Mouse (Mus musculus): ENCODE measurements around the gene Trim63. TPM values are rescaled to one million over a fixed set of nuclear protein-coding genes. Genes with fewer than 3 reads are reported as not detected.

Trim63 gene
- total RNA-seq, 2 experiments from 2014 or later = 215 to 229 TPM

DNA sequence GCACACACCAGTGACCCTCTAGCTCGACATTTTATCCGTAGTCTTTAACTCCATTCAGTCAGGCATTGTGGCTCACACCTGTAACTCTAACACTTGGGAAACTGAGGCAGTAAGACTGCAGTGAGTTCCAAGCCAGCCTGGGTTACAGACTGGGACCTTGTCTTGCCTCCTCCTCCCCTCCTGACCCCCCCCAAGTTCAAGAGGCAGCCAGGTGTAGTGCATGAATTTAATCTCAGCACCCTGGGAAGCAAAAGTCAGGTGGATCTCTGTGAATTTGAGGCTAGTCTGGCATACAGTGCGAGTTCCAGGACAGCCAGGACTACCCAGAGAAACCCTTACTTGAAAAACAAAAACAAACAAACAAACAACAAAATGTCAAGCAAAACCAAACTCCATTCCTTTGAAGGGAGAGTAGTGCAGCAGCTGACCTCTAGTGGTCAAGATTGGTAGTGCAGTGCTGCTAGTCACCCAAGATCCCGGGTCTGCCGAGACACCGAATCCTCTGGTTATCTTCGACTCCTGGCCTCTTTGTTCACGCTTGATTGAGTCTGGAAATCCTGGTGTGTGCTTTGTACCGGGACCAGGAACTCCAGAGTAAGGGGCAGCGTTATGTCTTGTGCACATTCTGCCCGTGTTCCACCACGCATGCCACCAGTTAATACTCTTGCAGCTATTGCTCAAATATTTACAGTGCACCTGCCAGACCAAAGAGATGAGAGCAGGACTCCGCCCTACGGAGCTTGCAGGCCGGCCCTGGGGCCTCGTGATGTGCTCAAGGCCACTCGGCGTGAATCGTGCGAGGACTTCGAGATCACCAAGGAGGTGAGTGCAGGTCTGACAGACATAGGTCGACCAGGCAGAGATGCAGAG, 41.9 kb downstream of the Trim63 start:
- no peak for DNase-seq (ENCODE audit: low spot score)
- intact Hi-C loops (cut with DNase I) = loop anchor here (1.0 to 5.0 kb wide), 2 partner anchors 40 to 108 kb away; partner anchors contain the start of gene Trim63

DNA sequence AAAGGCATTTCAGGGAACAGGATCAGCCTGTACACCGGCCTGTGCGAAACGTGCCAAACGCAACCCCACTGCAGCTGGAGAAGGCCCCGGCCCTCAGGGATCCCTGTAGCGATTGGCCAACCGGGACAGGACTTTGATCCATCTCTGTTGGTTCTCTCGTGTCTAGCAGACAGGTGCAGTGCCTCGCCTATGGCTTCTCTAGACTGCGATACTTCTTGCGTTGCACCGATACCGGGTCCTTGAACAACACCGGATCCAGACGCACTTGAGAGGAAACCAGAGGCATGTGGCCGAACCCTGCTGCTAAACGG, 42.5 kb downstream of the Trim63 start:
- no peak for DNase-seq (ENCODE audit: low spot score)
- intact Hi-C loops (cut with DNase I) = loop anchor here (5.0 kb wide), 1 partner anchor 40 kb away; the partner anchor contains the start of gene Trim63

DNA sequence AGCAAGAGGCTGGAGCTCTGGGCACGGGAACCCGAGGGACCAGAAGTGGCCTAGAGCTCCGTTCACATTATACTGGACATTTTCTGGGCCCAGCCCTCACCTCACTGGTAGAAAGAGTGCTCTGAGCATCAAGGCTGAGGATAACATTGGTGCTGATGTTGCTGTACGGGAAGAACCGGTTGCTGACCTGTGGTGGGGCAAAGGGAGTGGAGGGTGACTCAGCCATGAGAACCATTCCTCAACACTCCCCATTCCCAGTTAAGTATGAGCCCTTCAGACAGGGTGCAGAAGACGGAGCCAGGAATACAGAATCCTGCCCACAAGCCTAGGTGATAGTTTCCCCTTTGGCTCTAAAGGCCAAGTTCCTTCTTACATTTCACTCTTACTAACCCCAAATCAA, 44.7 kb downstream of the Trim63 start:
- no peak for DNase-seq (ENCODE audit: low spot score)
- intact Hi-C loops (cut with DNase I) = loop anchor here (5.0 kb wide), 1 partner anchor 42 kb away; the partner anchor contains the start of gene Trim63

DNA sequence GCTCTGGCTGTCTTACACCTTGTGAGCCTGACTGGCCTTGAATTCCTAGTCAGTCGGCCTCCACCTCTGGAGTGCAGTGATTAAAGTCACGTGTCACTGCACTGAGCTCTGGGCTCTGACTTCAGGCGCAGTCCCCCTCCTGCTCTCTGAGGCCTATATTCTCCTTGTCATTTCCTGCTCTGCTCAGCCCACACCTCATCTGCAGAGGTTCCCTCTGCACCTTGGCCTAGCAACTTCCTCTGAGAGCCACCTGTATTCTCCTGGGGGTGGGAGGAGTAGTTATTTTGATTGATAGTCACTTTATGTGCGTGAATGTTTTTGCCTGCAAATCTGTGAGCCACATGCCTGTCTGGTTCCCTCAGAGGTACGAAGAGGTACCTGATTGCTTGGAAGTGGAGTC, 46.3 kb downstream of the Trim63 start:
- intact Hi-C loops (cut with DNase I) = no loop called here
- DNase-seq (ENCODE audit: low spot score) = no peak

DNA sequence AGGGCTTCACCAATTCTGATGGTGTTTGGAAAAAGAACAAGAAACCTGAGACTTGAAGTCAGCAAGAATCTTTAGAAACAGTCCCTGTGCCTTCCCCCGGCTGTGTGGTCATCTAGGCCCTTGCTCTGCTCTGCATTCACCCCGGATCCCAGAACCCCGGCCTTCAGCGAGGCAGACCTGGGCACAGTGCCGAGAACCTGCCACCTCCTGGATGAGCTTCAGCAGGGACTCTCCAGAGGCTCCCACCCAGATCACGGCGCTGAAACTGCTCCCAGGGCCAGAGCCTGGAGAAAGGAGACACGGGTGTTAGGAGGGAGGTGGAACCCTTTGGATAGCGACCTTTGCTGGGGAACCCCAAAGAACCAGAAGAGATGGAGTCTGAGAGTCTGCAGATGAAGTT, 47.2 kb downstream of the Trim63 start:
- DNase-seq (ENCODE audit: low spot score) = no peak
- intact Hi-C loops (cut with DNase I) = no loop called here

DNA sequence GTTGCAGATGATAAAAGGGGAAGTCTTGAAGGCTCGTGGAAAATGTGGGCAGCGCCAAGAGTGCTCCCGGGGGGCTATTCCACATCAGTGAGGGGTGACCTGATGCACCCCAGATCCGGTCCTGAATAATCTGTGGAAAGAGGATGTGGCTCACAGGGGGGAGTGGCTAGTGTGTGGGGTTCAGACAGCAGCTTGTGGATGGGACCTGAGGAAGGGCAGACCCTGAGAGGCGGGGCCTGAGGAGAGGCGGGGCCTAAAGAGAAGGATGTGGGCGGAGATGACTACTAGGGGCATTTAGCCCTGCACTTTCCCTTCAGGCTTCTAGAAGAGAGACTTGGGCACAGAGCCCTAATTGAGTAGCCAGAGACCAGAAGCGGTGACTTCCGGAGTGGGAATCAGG, 47.7 kb downstream of the Trim63 start:
- intact Hi-C loops (cut with DNase I) = no loop called here
- DNase-seq (ENCODE audit: low spot score) = no peak

DNA sequence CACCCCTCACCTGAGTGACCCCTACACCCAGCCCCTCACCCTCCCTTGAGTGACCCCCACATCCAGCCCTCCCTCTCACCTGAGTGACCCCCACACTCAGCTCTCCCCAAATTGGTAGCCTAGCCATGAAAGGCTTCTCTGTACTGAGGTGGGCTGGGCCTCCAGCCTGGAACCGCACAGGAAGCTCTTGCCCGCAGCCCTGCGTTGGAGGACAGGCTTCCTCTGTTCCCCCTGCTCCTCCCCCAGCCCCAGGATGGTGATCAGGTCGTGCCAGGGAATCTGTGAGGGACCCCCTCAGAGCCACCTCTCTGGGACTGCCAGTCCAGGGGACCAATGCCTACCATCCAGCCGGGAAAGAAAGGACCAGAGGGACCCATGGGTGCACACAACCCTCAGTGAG, 50.4 kb downstream of the Trim63 start:
- intact Hi-C loops (cut with DNase I) = loop anchor here (5.0 kb wide), 1 partner anchor 103 kb away; no protein-coding TSS in a partner anchor
- no peak for DNase-seq (ENCODE audit: low spot score)

DNA sequence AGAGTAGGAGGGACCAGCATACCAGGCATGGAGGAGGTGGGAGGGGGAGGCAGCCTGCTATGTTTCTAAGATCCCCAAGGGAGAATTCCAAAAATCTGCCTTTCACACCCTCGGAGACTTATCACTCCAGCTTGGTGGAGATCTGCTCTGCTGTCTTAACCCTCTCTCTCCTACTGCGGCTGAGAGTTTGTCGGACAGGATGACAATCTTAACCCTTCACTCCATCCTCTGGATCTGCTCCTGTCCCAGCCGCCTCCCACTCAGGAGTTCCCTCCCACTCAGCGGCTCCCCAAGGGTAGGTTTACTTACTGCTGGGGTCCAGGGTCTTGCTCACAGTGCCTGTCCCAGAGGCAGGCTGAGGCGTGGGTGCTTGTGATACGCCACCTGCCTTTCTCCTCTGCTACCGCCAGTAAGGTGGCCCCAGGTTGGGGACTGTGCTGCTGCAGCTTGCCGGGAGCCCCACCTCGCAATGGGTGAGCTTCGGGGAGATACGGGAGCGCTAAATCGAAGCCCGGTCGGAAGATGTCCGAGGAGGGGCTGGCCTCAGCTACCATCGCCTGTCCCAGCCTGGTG, 55.8 kb downstream of the Trim63 start:
- no peak for DNase-seq (ENCODE audit: low spot score)
- intact Hi-C loops (cut with DNase I) = no loop called here

DNA sequence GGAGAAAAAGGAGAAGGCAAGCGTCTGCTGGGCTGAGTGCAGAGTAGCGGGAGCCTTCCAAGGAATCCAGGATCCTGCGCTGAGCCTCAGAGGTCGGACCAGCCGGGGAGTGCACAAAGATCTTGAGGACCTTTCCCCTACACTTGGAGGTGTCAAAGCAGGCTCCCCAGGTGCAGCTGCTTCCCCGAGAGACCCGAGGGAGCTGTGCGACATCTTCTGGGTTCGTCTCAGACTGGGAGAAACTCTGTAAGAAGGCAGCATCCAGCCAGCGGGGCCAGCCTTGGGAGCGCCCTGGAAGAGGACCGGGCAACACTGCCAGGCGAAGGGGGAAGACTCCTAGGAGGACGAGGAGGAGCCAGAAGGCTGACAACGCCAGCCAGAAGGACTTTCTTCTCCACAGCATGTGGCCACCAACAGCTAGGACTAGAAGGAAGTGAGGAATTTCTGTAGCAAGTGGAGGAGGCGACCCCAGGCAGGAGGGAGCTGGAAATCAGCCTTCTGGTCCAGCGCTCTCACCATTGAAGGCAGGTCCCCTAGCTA, 56.5 kb downstream of the Trim63 start:
- intact Hi-C loops (cut with DNase I) = no loop called here
- no peak for DNase-seq (ENCODE audit: low spot score)

DNA sequence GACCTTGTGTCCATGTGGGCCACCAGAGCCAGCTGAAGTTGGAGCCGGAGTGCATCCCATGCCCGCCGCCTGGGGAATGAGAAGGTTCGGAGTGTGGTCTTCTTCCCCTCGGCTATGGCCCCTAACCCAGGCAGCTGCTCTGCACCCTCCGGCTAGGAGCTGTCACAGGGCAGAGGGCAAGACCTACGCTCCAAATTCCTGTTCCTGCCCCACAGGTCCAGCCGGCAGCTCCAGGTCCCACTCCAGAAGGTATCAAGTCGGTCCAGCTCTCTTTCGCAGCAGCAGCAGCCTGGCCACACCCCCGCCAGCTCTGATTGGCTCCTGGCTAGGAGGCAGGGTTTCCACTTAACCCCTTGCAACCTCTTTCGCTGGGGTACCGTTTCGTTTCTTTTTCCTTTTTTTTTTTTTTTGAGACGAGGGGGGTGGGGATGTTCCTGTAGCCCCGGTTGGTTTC, 57.4 kb downstream of the Trim63 start:
- intact Hi-C loops (cut with DNase I) = no loop called here
- DNase-seq (ENCODE audit: low spot score) = peak; percentile 56

DNA sequence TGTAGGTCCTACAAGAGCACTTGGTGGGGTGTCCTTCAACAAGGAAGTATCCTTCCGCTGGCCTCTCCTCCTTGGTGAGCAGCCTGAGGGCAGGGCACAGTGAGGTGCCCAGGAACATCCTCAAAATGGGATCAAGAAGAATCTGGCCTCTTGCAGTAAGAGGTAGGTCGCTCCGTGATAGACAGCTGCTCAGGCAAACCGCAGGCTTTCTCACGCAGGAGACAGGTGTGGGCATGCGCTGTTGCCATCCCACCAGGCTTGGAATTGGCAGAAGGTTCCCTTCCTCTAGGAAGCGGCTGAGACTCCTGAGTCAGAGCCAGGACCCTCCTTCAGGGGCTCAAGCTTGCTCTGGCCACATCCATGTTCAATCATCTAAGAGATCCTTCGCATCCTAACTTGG, 58.4 kb downstream of the Trim63 start:
- intact Hi-C loops (cut with DNase I) = no loop called here
- no peak for DNase-seq (ENCODE audit: low spot score)

DNA sequence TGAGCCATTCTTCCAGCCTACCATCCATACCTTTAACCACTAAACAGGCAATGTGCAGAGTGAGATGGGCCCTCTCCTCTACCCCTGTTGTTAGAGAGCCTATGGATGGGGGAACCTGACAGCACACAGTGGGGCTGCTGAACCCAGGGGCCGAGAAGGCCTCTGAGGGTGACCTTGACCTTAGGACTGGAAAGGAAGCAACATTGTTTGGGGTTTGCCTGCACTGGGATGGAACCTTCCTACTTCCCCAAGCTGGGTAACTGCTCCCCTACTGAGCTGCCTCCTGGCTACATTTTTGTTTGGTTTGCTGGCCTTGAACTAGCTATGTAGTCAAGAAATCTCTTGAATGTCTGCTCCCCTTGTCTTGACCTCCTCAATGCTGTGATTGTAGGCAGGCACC, 59.4 kb downstream of the Trim63 start:
- no peak for DNase-seq (ENCODE audit: low spot score)
- intact Hi-C loops (cut with DNase I) = no loop called here

DNA sequence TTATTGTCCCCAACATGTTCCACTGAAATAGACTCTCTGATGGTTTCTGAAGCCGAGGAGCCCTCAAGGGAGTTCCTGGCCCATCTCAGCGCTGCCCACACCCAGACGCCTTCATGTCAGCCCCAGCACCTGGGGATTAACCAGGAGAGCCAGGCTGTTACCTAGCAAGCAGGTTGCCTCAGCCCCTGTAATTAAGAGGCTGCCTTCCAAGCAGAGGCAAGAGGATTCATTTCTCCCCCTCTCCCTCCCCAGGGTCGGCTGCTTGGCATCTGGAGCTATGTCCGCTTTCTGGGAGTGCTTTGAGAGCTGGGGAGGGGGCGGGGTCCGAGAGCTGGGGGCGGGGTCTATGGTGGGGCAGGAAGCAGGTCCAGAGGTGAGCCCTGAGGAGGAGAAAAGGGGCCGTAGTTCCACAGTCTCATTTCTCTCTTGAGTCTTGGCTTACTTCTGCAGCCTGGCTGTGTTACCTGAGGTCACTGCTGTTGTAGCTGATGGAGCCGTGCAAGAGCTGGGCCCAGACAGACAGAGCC, 63.2 kb downstream of the Trim63 start:
- intact Hi-C loops (cut with DNase I) = no loop called here
- no peak for DNase-seq (ENCODE audit: low spot score)

Other genes with a start within 250 kb of the Trim63 start
- 1 to 10 TPM; 3.6 to 4.5 TPM for gene Cd52, start 220.0 kb upstream of the Trim63 start, total RNA-seq (2021)
- gene Ubxn11, start 212.6 kb upstream of the Trim63 start, total RNA-seq (2021) = 1 to 10 TPM; 1.1 to 1.5 TPM
- 10 to 100 TPM; 38.8 to 41.8 TPM for gene Sh3bgrl3, start 186.3 kb upstream of the Trim63 start, total RNA-seq (2021)
- 10 to 100 TPM; 45.4 to 46.9 TPM for gene Cep85, start 128.0 kb upstream of the Trim63 start, total RNA-seq (2021)
- not detected for gene Gm7534, start 112.1 kb upstream of the Trim63 start, total RNA-seq (2021)
- not detected for gene Catsper4, start 87.7 kb upstream of the Trim63 start, total RNA-seq (2021)
- 1 to 10 TPM; 2.9 to 3.0 TPM for gene Cnksr1, start 76.7 kb upstream of the Trim63 start, total RNA-seq (2021)
- not detected for gene E130218I03Rik, start 71.5 kb upstream of the Trim63 start, total RNA-seq (2021)
- gene Zfp593, start 69.5 kb upstream of the Trim63 start, total RNA-seq (2021) = 1 to 10 TPM; 3.1 to 3.2 TPM
- not detected for gene Gm30191, start 68.2 kb upstream of the Trim63 start, total RNA-seq (2021)
- gene Grrp1, start 61.0 kb upstream of the Trim63 start, total RNA-seq (2021) = 1 to 10 TPM; 6.0 to 7.6 TPM
- gene Pdik1l, start 27.2 kb upstream of the Trim63 start, total RNA-seq (2021) = 1 to 10 TPM; 5.8 to 8.4 TPM
- under 1 TPM; 0.31 to 0.36 TPM for gene Slc30a2, start 28.1 kb downstream of the Trim63 start, total RNA-seq (2021)
- gene Extl1, start 68.7 kb downstream of the Trim63 start, total RNA-seq (2021) = 10 to 100 TPM; 18.0 to 19.4 TPM
- 1 to 10 TPM; 7.6 to 9.2 TPM for gene Pafah2, start 81.2 kb downstream of the Trim63 start, total RNA-seq (2021)
- gene Stmn1, start 153.2 kb downstream of the Trim63 start, total RNA-seq (2021) = 10 to 100 TPM; 24.5 to 26.4 TPM
- gene Paqr7, start 181.6 kb downstream of the Trim63 start, total RNA-seq (2021) = 10 to 100 TPM; 16.9 to 17.4 TPM
- gene Aunip, start 195.9 kb downstream of the Trim63 start, total RNA-seq (2021) = under 1 TPM; 0.34 to 0.47 TPM
- gene Mtfr1l, start 220.3 kb downstream of the Trim63 start, total RNA-seq (2021) = 100 to 1,000 TPM; 178 to 185 TPM
- 10 to 100 TPM; 21.0 to 22.2 TPM for gene Selenon, start 237.0 kb downstream of the Trim63 start, total RNA-seq (2021)